Mouse (Mus musculus) limb, embryonic 11.5 days (tissue): ENCODE data around the gene Slc7a6. TPM values are rescaled to one million over a fixed set of nuclear protein-coding genes. Genes with fewer than 3 reads are reported as not detected.

Experiments
- ATAC-seq: fragments of 200-750 bp; cut with Nextera tagmentation; 2 replicates; pipeline ENCODE4 v1.8.0; 2017; ENCODE audit warnings: low read depth; ENCODE audit not compliant: insufficient number of reproducible peaks, low FRiP score, low TSS enrichment
- DNase-seq: peaks from one replicate; pipeline ENCODE4 v3.0.0-alpha.2; 2015; ENCODE audit warnings: low spot score
- H3K27ac ChIP-seq: fragments of 300-500 bp; sonication (generic); replicated peaks from 2 replicates; pipeline ENCODE4 v1.5.1; 2014; ENCODE audit warnings: low read depth, mild to moderate bottlenecking, low read length
- H3K27me3 ChIP-seq: fragments of 300-500 bp; sonication (generic); 2 replicates; pipeline ENCODE4 v1.6.1; 2014; ENCODE audit warnings: mild to moderate bottlenecking, low read length, mixed read lengths; ENCODE audit not compliant: control insufficient read depth, insufficient read depth
- H3K36me3 ChIP-seq: fragments of 300-500 bp; sonication (generic); 2 replicates; pipeline ENCODE4 v1.6.1; 2014; ENCODE audit warnings: mild to moderate bottlenecking, low read length, moderate library complexity, mixed read lengths; ENCODE audit not compliant: control insufficient read depth, insufficient read depth
- H3K4me1 ChIP-seq: fragments of 300-500 bp; sonication (generic); 2 replicates; pipeline ENCODE4 v1.6.1; 2014; ENCODE audit warnings: low read length, mixed read lengths; ENCODE audit not compliant: control insufficient read depth, insufficient read depth
- H3K4me2 ChIP-seq: fragments of 300-500 bp; sonication (generic); 2 replicates; pipeline ENCODE4 v1.6.1; 2014; ENCODE audit warnings: low read depth, mild to moderate bottlenecking, moderate library complexity; ENCODE audit not compliant: severe bottlenecking
- H3K4me3 ChIP-seq: fragments of 300-500 bp; sonication (generic); 2 replicates; pipeline ENCODE4 v1.5.1; 2014; ENCODE audit warnings: low read depth, low read length
- H3K9ac ChIP-seq: fragments of 300-500 bp; sonication (generic); 2 replicates; pipeline ENCODE4 v1.6.1; 2014; ENCODE audit warnings: mild to moderate bottlenecking, low read length
- H3K9me3 ChIP-seq: fragments of 300-500 bp; sonication (generic); 2 replicates; pipeline ENCODE4 v1.6.1; 2016; ENCODE audit warnings: low read length; ENCODE audit not compliant: control insufficient read depth
- WGBS: fragments of 180-500 bp; shearing (Covaris S2); extraction: QIAGEN DNeasy Blood & Tissue Kit; methylation state at CpG from one replicate; pipeline ENCODE4 v1.1.7; 2014; 5-methylcytosine and 5-hydroxymethylcytosine counted together
- polyA plus RNA-seq: library from polyadenylated mRNA; unstranded; fragments of >200 nt; fragmentation: Nextera tagmentation; extraction: Ambion mirVana; gene quantifications from 2 replicates; pipeline ENCODE4 v1.2.1, GENCODE M21; 2014

Gene Slc7a6
- polyA plus RNA-seq, 1 experiment from 2014 or later, result 107 TPM

GRCm38 (mm10) chr8:106159876-106160275, 8.8 kb upstream of the Slc7a6 start:
- Histone ChIP-seq H3K9me3 (no peaks in the 10 kb centered on the region), H3K9ac (no peak overlapping the region), H3K27ac (no peak overlapping the region), H3K36me3 (peaks cover 10% of the 10 kb centered on the region; the same call in 1 of the 2 replicates), H3K4me3 (no peak overlapping the region), H3K27me3 (no peaks in the 10 kb centered on the region), H3K4me1 (no peaks in the 10 kb centered on the region), H3K4me2 (no peak overlapping the region)
- ATAC-seq (no peak), DNase-seq (no peak)
- WGBS, result 90% methylated on average over 6 of the region's 6 CpGs

- 91% methylated on average over 9 of the region's 9 CpGs for WGBS
- no peak for ATAC-seq
- Histone ChIP-seq H3K27me3 (no peaks in the 10 kb centered on the region), H3K4me3 (no peak overlapping the region), H3K27ac (no peak overlapping the region), H3K4me1 (peaks cover 3% of the 10 kb centered on the region; the same call in 1 of the 2 replicates), H3K9ac (no peak overlapping the region), H3K4me2 (no peak overlapping the region), H3K9me3 (no peaks in the 10 kb centered on the region), H3K36me3 (peaks cover 10% of the 10 kb centered on the region; the same call in 1 of the 2 replicates)
- no peak for DNase-seq
Observed at GRCm38 (mm10) chr8:106163251-106163650, 5.4 kb upstream of the Slc7a6 start.

- Histone ChIP-seq H3K4me2 (no peak overlapping the region), H3K9ac (no peak overlapping the region)
- 46% methylated on average over 4 of the region's 4 CpGs for WGBS
Observed at GRCm38 (mm10) chr8:106165460-106165859, 3.2 kb upstream of the Slc7a6 start.

GRCm38 (mm10) chr8:106169017-106169933, 618 bp downstream of the Slc7a6 start:
- no peaks in the 10 kb centered on the region for H3K27me3 ChIP-seq
- peak overlapping the region; percentile 94 for H3K4me2 ChIP-seq
- 1% methylated on average over 53 of the region's 54 CpGs for WGBS

More at GRCm38 (mm10) chr8:106165460-106165859, 3.2 kb upstream of the Slc7a6 start:
- Histone ChIP-seq H3K27me3 (no peaks in the 10 kb centered on the region), H3K4me3 (no peak overlapping the region), H3K4me1 (peaks cover 7% of the 10 kb centered on the region; the same call in 1 of the 2 replicates), H3K27ac (no peak overlapping the region), H3K36me3 (peaks cover 10% of the 10 kb centered on the region; the same call in 1 of the 2 replicates), H3K9me3 (no peaks in the 10 kb centered on the region)
- DNase-seq (peak; percentile 80), ATAC-seq (no peak)

GRCm38 (mm10) chr8:106169934-106170480, 1.4 kb downstream of the Slc7a6 start:
- ATAC-seq (no peak), DNase-seq (no peak)
- WGBS, result 40% methylated on average over 6 of the region's 6 CpGs
- Histone ChIP-seq H3K9me3 (no peaks in the 10 kb centered on the region), H3K27me3 (no peaks in the 10 kb centered on the region), H3K4me2 (peak overlapping the region; percentile 94), H3K4me3 (peak overlapping the region; percentile 92), H3K9ac (peak overlapping the region; percentile 91; the same call in 1 of the 2 replicates), H3K4me1 (peaks cover 7% of the 10 kb centered on the region; the same call in 1 of the 2 replicates), H3K36me3 (no peaks in the 10 kb centered on the region), H3K27ac (no peak overlapping the region)

More at GRCm38 (mm10) chr8:106169017-106169933, 618 bp downstream of the Slc7a6 start:
- H3K4me1 ChIP-seq, result peaks cover 7% of the 10 kb centered on the region; the same call in 1 of the 2 replicates
- ATAC-seq, result peak; percentile 64
- H3K9ac ChIP-seq, result peak overlapping the region; percentile 91
- DNase-seq, result peak; percentile 66
- H3K4me3 ChIP-seq, result peak overlapping the region; percentile 92
- H3K27ac ChIP-seq, result peak overlapping the region; percentile 82
- H3K9me3 ChIP-seq, result no peaks in the 10 kb centered on the region
- H3K36me3 ChIP-seq, result no peaks in the 10 kb centered on the region

- no peak overlapping the region for H3K27ac ChIP-seq
- no peak overlapping the region for H3K4me2 ChIP-seq
- H3K36me3 ChIP-seq, result no peaks in the 10 kb centered on the region
- no peak for DNase-seq
- 96% methylated on average over 3 of the region's 3 CpGs for WGBS
- no peaks in the 10 kb centered on the region for H3K9me3 ChIP-seq
- H3K27me3 ChIP-seq, result no peaks in the 10 kb centered on the region
- no peak for ATAC-seq
- no peak overlapping the region for H3K9ac ChIP-seq
- 0 out of 2 replicates have a peak, but pooled peaks cover 3% of the 10 kb centered on the region for H3K4me1 ChIP-seq
- no peak overlapping the region for H3K4me3 ChIP-seq
Observed at GRCm38 (mm10) chr8:106173566-106173965, 4.9 kb downstream of the Slc7a6 start.

GRCm38 (mm10) chr8:106176891-106177290, 8.2 kb downstream of the Slc7a6 start:
- Histone ChIP-seq H3K36me3 (peaks cover 2% of the 10 kb centered on the region; the same call in 1 of the 2 replicates), H3K4me1 (no peaks in the 10 kb centered on the region), H3K27me3 (no peaks in the 10 kb centered on the region), H3K4me2 (no peak overlapping the region), H3K9ac (no peak overlapping the region), H3K9me3 (no peaks in the 10 kb centered on the region), H3K27ac (no peak overlapping the region), H3K4me3 (no peak overlapping the region)
- ATAC-seq, result no peak
- no peak for DNase-seq
- WGBS, result 49% methylated on average over 1 of the region's 1 CpGs

- Histone ChIP-seq H3K4me1 (no peaks in the 10 kb centered on the region), H3K9ac (no peak overlapping the region), H3K4me3 (no peak overlapping the region), H3K9me3 (no peaks in the 10 kb centered on the region), H3K36me3 (peaks cover 2% of the 10 kb centered on the region; the same call in 1 of the 2 replicates), H3K27ac (no peak overlapping the region), H3K27me3 (no peaks in the 10 kb centered on the region), H3K4me2 (no peak overlapping the region)
- ATAC-seq, result no peak
- 75% methylated on average over 1 of the region's 1 CpGs for WGBS
- DNase-seq, result no peak
Observed at GRCm38 (mm10) chr8:106177594-106177993, 8.9 kb downstream of the Slc7a6 start.
